In the genomic region with DNA sequence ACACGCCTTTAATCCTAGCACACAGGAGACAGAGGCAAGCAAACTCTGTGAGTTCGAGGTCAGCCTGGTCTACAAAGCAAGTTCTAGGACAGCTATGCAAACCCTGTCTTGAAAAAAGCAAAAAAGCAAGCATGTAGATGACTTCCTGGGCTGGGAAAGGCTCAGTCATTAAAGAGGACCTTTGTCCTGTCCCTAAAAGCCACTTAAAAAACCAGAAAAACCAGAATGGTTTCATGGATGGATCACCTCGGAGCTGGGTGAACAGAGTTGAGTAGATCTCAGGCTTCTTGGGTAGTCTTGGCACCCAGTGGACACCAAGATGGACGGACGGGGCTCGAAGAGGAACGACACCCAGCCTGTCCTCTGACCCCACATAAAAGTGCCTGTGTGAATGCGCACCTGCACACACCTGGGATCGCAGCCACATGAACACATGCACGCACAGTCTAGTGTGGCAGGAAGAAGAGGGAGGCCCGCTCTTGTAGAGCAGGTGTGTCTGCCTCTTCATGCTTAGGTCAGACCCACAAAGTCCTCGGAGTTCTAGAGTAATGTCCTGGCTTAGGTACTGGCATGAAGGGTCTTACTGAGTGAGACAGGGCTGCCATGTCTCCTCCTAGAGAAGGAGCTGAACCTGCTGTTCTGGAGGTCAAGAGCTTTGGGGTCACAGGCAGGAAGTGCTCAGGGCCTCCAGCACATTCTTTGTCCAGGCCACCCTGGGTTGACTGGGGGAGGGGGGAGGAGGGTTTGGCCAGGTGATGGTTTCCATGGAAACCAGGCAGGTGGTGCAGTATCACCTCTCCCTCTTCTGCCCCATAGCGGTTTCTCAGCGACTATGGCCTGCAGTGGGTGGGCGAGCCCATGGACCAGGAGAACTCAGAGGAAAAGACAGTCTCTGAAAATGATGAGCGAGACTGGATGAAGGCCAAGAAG, we compare ENCODE assay signal across 18 mouse cellular contexts. TPM values are rescaled to one million over a fixed set of nuclear protein-coding genes. Genes with fewer than 3 reads are reported as not detected.
DNase-seq lines count a peak whose midpoint lies in the region; ATAC-seq and TF ChIP-seq lines count a peak whose summit lies in the region.
"Had no signal": no experiment of that assay in that cellular context is flagged by ENCODE, and none has a peak within 500 bp of the region (broad histone marks: within the 10 kb centered on the region; RNA-seq: fewer than 3 reads in every experiment).

No protein-coding gene starts in this region.

- no peaks in the 10 kb centered on the region for H3K27me3 ChIP-seq in kidney, postnatal 0 days (ENCODE audit: insufficient read depth, low read length)
- H3K27me3 ChIP-seq in spleen, adult 2 months (ENCODE audit: control insufficient read depth, insufficient read depth, low read length): no peaks in the 10 kb centered on the region
- no peaks in the 10 kb centered on the region for H3K27me3 ChIP-seq in intestine, embryonic 16.5 days (replicated peaks; ENCODE audit: control insufficient read depth, insufficient read depth, low read length)
- H3K27me3 ChIP-seq: embryonic facial prominence, embryonic 12.5 days; limb, embryonic 15.5 days; midbrain, embryonic 15.5 days had no signal

- H3K4me2 ChIP-seq in kidney, postnatal 0 days (ENCODE audit: low read length): no peak overlapping the region
- H3K4me2 ChIP-seq in intestine, embryonic 16.5 days (ENCODE audit: low read depth, low read length): no peak overlapping the region; the same call in 1 of the 2 replicates
- H3K4me2 ChIP-seq: embryonic facial prominence, embryonic 12.5 days; limb, embryonic 15.5 days; midbrain, embryonic 15.5 days had no signal

- H3K4me3 ChIP-seq in kidney, postnatal 0 days (replicated peaks; ENCODE audit: low read depth, low read length): no peak overlapping the region
- no peak overlapping the region for H3K4me3 ChIP-seq in spleen, adult 2 months (ENCODE audit: extremely low read depth, insufficient read depth, insufficient read length)
- no peak overlapping the region for H3K4me3 ChIP-seq in intestine, embryonic 16.5 days (ENCODE audit: low read length)
- H3K4me3 ChIP-seq: embryonic facial prominence, embryonic 12.5 days; limb, embryonic 15.5 days; midbrain, embryonic 15.5 days had no signal

- TF ChIP-seq POLR2A in spleen, adult 2 months (IDR thresholded peaks at IDR 0.05; ENCODE audit: low read depth, low read length): no peak

- no peaks in the 10 kb centered on the region for H3K4me1 ChIP-seq in kidney, postnatal 0 days (replicated peaks; ENCODE audit: insufficient read depth, low read length)
- peaks cover 60% of the 10 kb centered on the region for H3K4me1 ChIP-seq in spleen, adult 2 months (ENCODE audit: control insufficient read depth, insufficient read depth, insufficient read length)
- peaks cover 43% of the 10 kb centered on the region for H3K4me1 ChIP-seq in intestine, embryonic 16.5 days (ENCODE audit: control insufficient read depth, insufficient read depth, low read length)
- H3K4me1 ChIP-seq: midbrain, embryonic 15.5 days had no signal

- no peak for TF ChIP-seq CTCF in kidney, postnatal 0 days (IDR thresholded peaks at IDR 0.05; ENCODE audit: low read depth)
- no peak for TF ChIP-seq CTCF in spleen, adult 2 months (IDR thresholded peaks at IDR 0.05; ENCODE audit: extremely low read depth, insufficient read depth, insufficient read length, insufficient replicate concordance)

- DNase-seq in kidney, postnatal 0 days (ENCODE audit: low spot score): no peak
- no peak for DNase-seq in kidney, postnatal 36 days
- DNase-seq in spleen, adult 2 months (ENCODE audit: low read depth in 1 of 2, low spot score in 2 of 2): no peak
- DNase-seq in spleen, adult 12 weeks (ENCODE audit: low spot score): no peak
- peak; percentile 65 for DNase-seq in thymus, postnatal 4 days
- no peak for DNase-seq in cerebellum, adult 9-10 months
- DNase-seq in T-cell, adult 2 months (ENCODE audit: low spot score): no peak
- DNase-seq: cerebellum, adult 11 months; heart, adult 18-20 months; heart, postnatal 14 days; kidney, postnatal 14 days; right cerebral cortex, postnatal 25 days had no signal

- ATAC-seq in kidney, postnatal 0 days (replicated peaks; ENCODE audit: low FRiP score, low read depth): peak; percentile 19; the same call in 1 of the 2 replicates
- peak; percentile 66 for ATAC-seq in intestine, embryonic 16.5 days
- ATAC-seq: hindbrain, postnatal 0 days; midbrain, embryonic 15.5 days had no signal

- no peak overlapping the region for H3K27ac ChIP-seq in kidney, postnatal 0 days
- peak overlapping the region; percentile 93 for H3K27ac ChIP-seq in spleen, adult 2 months (ENCODE audit: insufficient read depth, low read length)
- peak overlapping the region; percentile 53 for H3K27ac ChIP-seq in intestine, embryonic 16.5 days (ENCODE audit: low read length)
- H3K27ac ChIP-seq: embryonic facial prominence, embryonic 12.5 days; hindbrain, postnatal 0 days; limb, embryonic 15.5 days; midbrain, embryonic 15.5 days had no signal

- WGBS in kidney, postnatal 0 days: 78% methylated on average over 16 of the region's 16 CpGs
- WGBS in spleen, adult 2 months: 71% methylated on average over 16 of the region's 16 CpGs
- WGBS in intestine, embryonic 16.5 days: 61% methylated on average over 16 of the region's 16 CpGs

- no peaks in the 10 kb centered on the region for H3K36me3 ChIP-seq in kidney, postnatal 0 days (ENCODE audit: insufficient read depth, low read length)
- no peaks in the 10 kb centered on the region for H3K36me3 ChIP-seq in spleen, adult 2 months (ENCODE audit: control insufficient read depth, insufficient read depth, low read length)
- no peaks in the 10 kb centered on the region for H3K36me3 ChIP-seq in intestine, embryonic 16.5 days (ENCODE audit: control insufficient read depth, insufficient read depth, low read length)
- H3K36me3 ChIP-seq: embryonic facial prominence, embryonic 12.5 days; limb, embryonic 15.5 days; midbrain, embryonic 15.5 days had no signal

- H3K9ac ChIP-seq in kidney, postnatal 0 days (ENCODE audit: low read depth, low read length): no peak overlapping the region
- H3K9ac ChIP-seq in intestine, embryonic 16.5 days (ENCODE audit: low read depth, low read length): no peak overlapping the region
- H3K9ac ChIP-seq: embryonic facial prominence, embryonic 12.5 days; limb, embryonic 15.5 days; midbrain, embryonic 15.5 days had no signal

- no peaks in the 10 kb centered on the region for H3K9me3 ChIP-seq in kidney, postnatal 0 days (replicated peaks; ENCODE audit: low read length)
- H3K9me3 ChIP-seq in intestine, embryonic 16.5 days (ENCODE audit: control insufficient read depth, low read length): no peaks in the 10 kb centered on the region
- H3K9me3 ChIP-seq: embryonic facial prominence, embryonic 12.5 days; limb, embryonic 15.5 days; midbrain, embryonic 15.5 days had no signal

RNA-seq across cellular contexts. Expression of a gene that starts 13.1 kb away (rescaled TPM):
- polyA plus RNA-seq in kidney, postnatal 0 days (2015; fragmentation: Nextera tagmentation; extraction: Ambion mirVana): 452 and 455 TPM in 2 replicates
- polyA plus RNA-seq in spleen, adult 2 months (2012; rRNA removed): 1,465 and 2,211 TPM in 2 replicates
- polyA plus RNA-seq in intestine, embryonic 16.5 days (2015; fragmentation: Nextera tagmentation; extraction: Ambion mirVana): 428 and 452 TPM in 2 replicates

RNA-seq across cellular contexts. Expression of a gene that starts 13.1 kb away (rescaled TPM):
- polyA plus RNA-seq in kidney, postnatal 0 days (2015; fragmentation: Nextera tagmentation; extraction: Ambion mirVana): 7.6 and 7.8 TPM in 2 replicates
- 33.7 and 43.0 TPM in 2 replicates for polyA plus RNA-seq in spleen, adult 2 months (2012; rRNA removed)
- 4.3 and 5.6 TPM in 2 replicates for polyA plus RNA-seq in intestine, embryonic 16.5 days (2015; fragmentation: Nextera tagmentation; extraction: Ambion mirVana)

RNA-seq across cellular contexts. Expression of a gene that starts 20.6 kb away (rescaled TPM):
- polyA plus RNA-seq in kidney, postnatal 0 days (2015; fragmentation: Nextera tagmentation; extraction: Ambion mirVana): 14.7 and 18.9 TPM in 2 replicates
- 400 and 461 TPM in 2 replicates for polyA plus RNA-seq in spleen, adult 2 months (2012; rRNA removed)
- polyA plus RNA-seq in intestine, embryonic 16.5 days (2015; fragmentation: Nextera tagmentation; extraction: Ambion mirVana): 27.8 and 28.4 TPM in 2 replicates

RNA-seq across cellular contexts. Expression of a gene that starts 54.9 kb away (rescaled TPM):
- 2.8 and 6.1 TPM in 2 replicates for polyA plus RNA-seq in kidney, postnatal 0 days (2015; fragmentation: Nextera tagmentation; extraction: Ambion mirVana)
- polyA plus RNA-seq in spleen, adult 2 months (2012; rRNA removed): 4.3 and 5.3 TPM in 2 replicates
- polyA plus RNA-seq in intestine, embryonic 16.5 days (2015; fragmentation: Nextera tagmentation; extraction: Ambion mirVana): 22.3 and 22.9 TPM in 2 replicates
- polyA plus RNA-seq: macrophage had no signal

Comparison
In these comparisons a context has a peak if more than half of its experiments do, and no peak if none do; other contexts are left out.
1. RNA of a gene that starts 20.6 kb away (polyA plus RNA-seq): 400 to 461 TPM in spleen, adult 2 months; 27.8 to 28.4 TPM in intestine, embryonic 16.5 days and 14.7 to 18.9 TPM in kidney, postnatal 0 days; every median in the first group is over 10 times any median in the second.